Mouse (Mus musculus) stomach, embryonic 14.5 days (tissue): Measurements from ENCODE around the gene Kcnma1. TPM values are rescaled to one million over a fixed set of nuclear protein-coding genes. Genes with fewer than 3 reads are reported as not detected.

ENCODE experiments used
- ATAC-seq: fragments of 200-750 bp; cut with Nextera tagmentation; 2 replicates; pipeline ENCODE4 v1.8.0; 2017; ENCODE audit warnings: low read depth, moderate TSS enrichment; ENCODE audit not compliant: insufficient number of reproducible peaks, insufficient read depth, low FRiP score
- H3K27ac ChIP-seq: fragments of 300-500 bp; sonication (generic); 2 replicates; pipeline ENCODE4 v1.5.1; 2014; ENCODE audit warnings: mild to moderate bottlenecking, low read length, moderate library complexity, mixed read lengths
- H3K27me3 ChIP-seq: fragments of 300-500 bp; sonication (generic); 2 replicates; pipeline ENCODE4 v1.6.1; 2014; ENCODE audit warnings: low read length, control low read depth, mixed read lengths; ENCODE audit not compliant: control insufficient read depth, insufficient read depth
- H3K36me3 ChIP-seq: fragments of 300-500 bp; sonication (generic); 2 replicates; pipeline ENCODE4 v1.6.1; 2014; ENCODE audit warnings: mild to moderate bottlenecking, control low read depth, low read length, moderate library complexity, mixed read lengths; ENCODE audit not compliant: control insufficient read depth, insufficient read depth
- H3K4me1 ChIP-seq: fragments of 300-500 bp; sonication (generic); 2 replicates; pipeline ENCODE4 v1.6.1; 2014; ENCODE audit warnings: low read length, control low read depth, mixed read lengths; ENCODE audit not compliant: control insufficient read depth, insufficient read depth
- H3K4me2 ChIP-seq: fragments of 300-500 bp; sonication (generic); replicated peaks from 2 replicates; pipeline ENCODE4 v1.6.1; 2014; ENCODE audit warnings: low read depth, low read length, control low read depth
- H3K4me3 ChIP-seq: fragments of 300-500 bp; sonication (generic); 2 replicates; pipeline ENCODE4 v1.5.1; 2014; ENCODE audit warnings: low read depth, low read length, control low read depth
- H3K9ac ChIP-seq: fragments of 300-500 bp; sonication (generic); replicated peaks from 2 replicates; pipeline ENCODE4 v1.6.1; 2014; ENCODE audit warnings: low read depth, mild to moderate bottlenecking, control low read depth, low read length, moderate library complexity, mixed read lengths
- H3K9me3 ChIP-seq: fragments of 300-500 bp; sonication (generic); 2 replicates; pipeline ENCODE4 v1.6.1; 2016; ENCODE audit warnings: low read depth, low read length, control low read depth; ENCODE audit not compliant: control insufficient read depth
- WGBS: fragments of 180-500 bp; shearing (Covaris S2); extraction: QIAGEN DNeasy Blood & Tissue Kit; methylation state at CpG from one replicate; pipeline ENCODE4 v1.1.7; 2014; 5-methylcytosine and 5-hydroxymethylcytosine counted together
- polyA plus RNA-seq: library from polyadenylated mRNA; unstranded; fragments of >200 nt; fragmentation: Nextera tagmentation; extraction: Ambion mirVana; gene quantifications from 2 replicates; pipeline ENCODE4 v1.2.1, GENCODE M21; 2014

Kcnma1 gene
- polyA plus RNA-seq, 1 experiment from 2014 or later: 14.4 TPM

DNA sequence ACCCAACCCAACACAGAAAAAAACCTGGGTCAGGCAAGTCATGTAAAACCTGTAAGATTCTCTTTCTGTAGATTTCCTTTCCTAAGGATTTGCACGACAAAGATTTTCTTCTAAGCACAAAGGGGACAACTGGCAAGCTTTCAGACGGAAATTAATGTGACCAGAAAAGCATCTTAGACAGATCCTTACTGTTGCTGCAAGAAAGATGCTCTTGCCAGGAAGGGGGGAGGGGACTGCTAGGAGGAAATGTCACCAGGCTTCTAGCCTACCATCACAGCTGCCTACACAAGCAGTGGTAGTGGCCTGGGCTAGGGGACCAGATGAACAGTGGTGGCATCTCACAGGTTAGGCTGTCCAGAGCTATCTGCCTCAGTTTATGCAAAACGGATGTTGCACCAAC is 308.6 kb downstream of the Kcnma1 start:
- Histone ChIP-seq H3K36me3 (no peaks in the 10 kb centered on the region), H3K9me3 (no peaks in the 10 kb centered on the region), H3K4me2 (no peak overlapping the region), H3K27me3 (no peaks in the 10 kb centered on the region), H3K27ac (no peak overlapping the region), H3K4me1 (peaks cover 7% of the 10 kb centered on the region; the same call in 1 of the 2 replicates), H3K4me3 (no peak overlapping the region), H3K9ac (no peak overlapping the region)
- 67% methylated on average over 3 of the region's 3 CpGs for WGBS
- ATAC-seq: no peak

DNA sequence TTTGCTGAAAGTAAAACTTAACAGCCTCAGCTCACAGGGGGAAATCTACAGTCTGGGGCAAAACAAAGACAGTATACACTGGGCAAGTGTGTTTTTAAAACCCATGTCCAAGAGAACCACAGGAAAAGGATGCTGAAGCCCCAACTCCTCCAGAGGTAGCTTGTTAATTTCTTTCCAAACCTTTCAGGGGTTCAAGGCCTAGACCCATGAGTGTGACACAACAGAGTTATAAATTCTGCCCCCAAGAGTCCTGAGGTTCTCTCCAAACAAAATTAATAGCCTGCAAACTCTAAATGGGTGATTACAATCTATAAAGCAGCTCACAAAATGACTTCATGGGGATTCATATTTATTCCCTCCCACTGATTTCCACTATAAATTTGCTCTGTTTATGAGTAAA is 310.0 kb downstream of the Kcnma1 start:
- Histone ChIP-seq H3K27me3 (no peaks in the 10 kb centered on the region), H3K36me3 (no peaks in the 10 kb centered on the region), H3K4me3 (no peak overlapping the region), H3K4me2 (no peak overlapping the region), H3K9ac (no peak overlapping the region), H3K27ac (no peak overlapping the region), H3K4me1 (peaks cover 7% of the 10 kb centered on the region; the same call in 1 of the 2 replicates), H3K9me3 (no peaks in the 10 kb centered on the region)
- no peak for ATAC-seq

DNA sequence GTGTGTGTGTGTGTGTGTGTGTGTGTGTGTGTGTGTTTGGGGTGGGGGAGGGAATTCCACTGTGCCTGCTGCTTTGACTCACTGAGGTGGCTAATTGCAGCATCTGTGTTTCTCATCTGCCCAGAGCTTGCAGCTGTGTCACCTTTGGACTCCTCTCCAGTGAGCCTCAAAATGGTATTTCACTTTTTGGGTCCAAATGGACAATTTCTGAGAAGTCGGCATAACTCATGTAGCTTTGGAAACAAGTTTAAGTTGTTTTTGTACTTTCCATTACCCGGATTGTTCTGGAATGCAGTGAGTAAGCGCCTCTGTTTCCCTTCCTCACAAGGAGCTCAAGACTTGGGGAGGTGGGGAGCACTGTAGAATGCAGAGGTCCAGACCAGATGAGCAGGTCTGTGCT is 317.9 kb downstream of the Kcnma1 start:
- H3K36me3 ChIP-seq: no peaks in the 10 kb centered on the region
- no peaks in the 10 kb centered on the region for H3K9me3 ChIP-seq
- no peak overlapping the region for H3K4me3 ChIP-seq
- H3K4me2 ChIP-seq: no peak overlapping the region
- no peak overlapping the region for H3K27ac ChIP-seq
- H3K4me1 ChIP-seq: no peaks in the 10 kb centered on the region
- H3K27me3 ChIP-seq: no peaks in the 10 kb centered on the region
- WGBS: 62% methylated on average over 3 of the region's 3 CpGs
- ATAC-seq: no peak
- H3K9ac ChIP-seq: no peak overlapping the region

DNA sequence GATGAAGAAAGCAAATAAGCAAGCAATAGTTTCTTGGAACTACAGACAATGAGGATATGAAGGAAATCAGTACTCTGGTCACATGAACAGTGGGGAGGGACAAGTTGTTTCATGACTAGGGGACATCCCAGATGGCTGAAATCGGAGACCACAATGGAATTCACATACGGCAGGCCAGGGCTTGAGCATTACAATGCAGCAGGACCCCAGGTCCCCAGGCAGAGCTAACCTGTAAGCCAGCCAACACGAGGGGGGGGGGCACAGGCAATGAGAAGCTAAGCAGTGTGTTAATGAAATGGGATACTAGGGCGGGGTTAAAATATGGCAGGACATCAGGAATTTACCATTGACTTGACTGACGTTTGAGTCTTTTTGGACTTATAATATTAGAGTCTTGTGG is 324.6 kb downstream of the Kcnma1 start:
- no peaks in the 10 kb centered on the region for H3K27me3 ChIP-seq
- H3K4me2 ChIP-seq: no peak overlapping the region
- no peak overlapping the region for H3K4me3 ChIP-seq
- 60% methylated on average over 5 of the region's 5 CpGs for WGBS
- H3K27ac ChIP-seq: no peak overlapping the region
- no peaks in the 10 kb centered on the region for H3K9me3 ChIP-seq
- H3K4me1 ChIP-seq: no peaks in the 10 kb centered on the region
- no peak overlapping the region for H3K9ac ChIP-seq
- no peaks in the 10 kb centered on the region for H3K36me3 ChIP-seq
- no peak for ATAC-seq

DNA sequence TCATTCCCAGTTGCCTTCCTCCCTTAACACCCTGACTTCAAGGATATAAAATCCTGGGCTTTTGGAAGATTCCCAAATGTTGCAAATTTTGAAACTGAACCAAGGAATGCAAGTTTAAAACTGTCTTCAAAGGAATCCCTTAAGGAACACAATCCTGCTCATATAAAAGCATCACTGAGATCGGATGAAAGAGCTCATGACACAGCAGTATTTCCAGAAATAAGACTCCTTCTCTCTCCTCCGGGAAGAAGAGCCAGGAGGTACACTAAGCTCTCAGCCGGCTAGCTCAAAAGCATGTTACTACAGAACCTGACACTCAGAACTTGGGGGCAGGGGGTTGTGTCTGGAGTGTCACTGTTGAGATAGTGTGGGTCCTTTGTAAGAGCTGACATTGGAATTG is 325.8 kb downstream of the Kcnma1 start:
- H3K4me1 ChIP-seq: no peaks in the 10 kb centered on the region
- ATAC-seq: no peak
- no peaks in the 10 kb centered on the region for H3K27me3 ChIP-seq
- H3K9me3 ChIP-seq: no peaks in the 10 kb centered on the region
- H3K4me2 ChIP-seq: no peak overlapping the region
- no peak overlapping the region for H3K4me3 ChIP-seq
- no peak overlapping the region for H3K27ac ChIP-seq
- 60% methylated on average over 3 of the region's 3 CpGs for WGBS
- H3K36me3 ChIP-seq: no peaks in the 10 kb centered on the region
- no peak overlapping the region for H3K9ac ChIP-seq

DNA sequence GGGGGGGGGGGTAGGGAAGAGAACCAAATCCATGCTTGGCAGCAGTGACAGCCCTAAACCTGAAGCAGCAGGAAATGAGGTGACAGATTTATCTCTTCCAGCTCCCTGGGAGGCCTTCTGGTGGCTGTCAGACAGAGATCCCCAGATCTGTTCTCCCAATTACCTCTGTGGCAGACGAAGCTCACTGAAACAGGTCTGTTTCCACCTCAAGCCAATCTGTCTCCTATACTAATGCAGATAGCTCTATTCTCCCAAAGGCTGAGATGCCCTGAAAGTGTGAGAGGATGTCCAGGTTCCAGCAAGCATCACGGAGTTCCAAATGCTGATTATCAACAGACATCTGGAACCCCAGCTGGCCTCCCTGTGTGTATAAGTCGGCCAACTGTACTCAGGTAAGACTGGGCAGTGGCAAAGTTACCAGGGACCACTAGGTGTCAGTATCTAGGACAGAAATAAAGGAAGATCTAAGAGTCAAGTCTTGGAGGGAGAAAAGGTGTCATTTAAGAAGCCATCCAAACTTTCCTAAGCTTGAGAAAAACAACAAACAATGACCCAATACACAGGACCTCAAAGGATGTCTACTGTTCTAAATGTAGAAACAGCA is 329.7 kb downstream of the Kcnma1 start:
- no peak overlapping the region for H3K4me3 ChIP-seq
- no peaks in the 10 kb centered on the region for H3K27me3 ChIP-seq
- 34% methylated on average over 3 of the region's 3 CpGs for WGBS
- no peak overlapping the region for H3K9ac ChIP-seq
- no peaks in the 10 kb centered on the region for H3K36me3 ChIP-seq
- H3K4me2 ChIP-seq: no peak overlapping the region
- H3K9me3 ChIP-seq: no peaks in the 10 kb centered on the region
- no peak overlapping the region for H3K27ac ChIP-seq
- ATAC-seq: no peak
- no peaks in the 10 kb centered on the region for H3K4me1 ChIP-seq

DNA sequence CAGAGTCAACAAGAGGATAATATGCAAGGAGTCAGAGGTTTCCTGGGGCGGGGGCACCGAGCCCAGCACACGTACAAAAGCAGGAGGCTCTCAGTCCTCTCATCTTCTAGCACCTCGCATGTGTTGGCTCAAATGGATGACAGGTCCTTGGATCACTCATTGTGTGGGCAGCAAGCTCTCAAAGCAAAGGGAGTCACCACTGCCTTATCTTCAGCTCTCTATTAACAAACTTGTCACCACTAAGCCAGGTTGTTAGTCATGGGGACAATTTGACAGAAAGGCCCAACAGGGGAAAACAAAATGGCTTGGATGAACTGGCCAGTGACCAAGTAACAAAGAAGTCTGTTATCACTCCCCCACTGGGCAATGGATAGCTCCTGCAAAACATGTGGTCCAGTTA is 331.5 kb downstream of the Kcnma1 start:
- Histone ChIP-seq H3K9me3 (no peaks in the 10 kb centered on the region), H3K36me3 (no peaks in the 10 kb centered on the region), H3K4me1 (no peaks in the 10 kb centered on the region), H3K27me3 (no peaks in the 10 kb centered on the region), H3K9ac (no peak overlapping the region), H3K4me3 (no peak overlapping the region), H3K4me2 (no peak overlapping the region), H3K27ac (no peak overlapping the region)
- ATAC-seq: no peak
- 59% methylated on average over 4 of the region's 4 CpGs for WGBS

DNA sequence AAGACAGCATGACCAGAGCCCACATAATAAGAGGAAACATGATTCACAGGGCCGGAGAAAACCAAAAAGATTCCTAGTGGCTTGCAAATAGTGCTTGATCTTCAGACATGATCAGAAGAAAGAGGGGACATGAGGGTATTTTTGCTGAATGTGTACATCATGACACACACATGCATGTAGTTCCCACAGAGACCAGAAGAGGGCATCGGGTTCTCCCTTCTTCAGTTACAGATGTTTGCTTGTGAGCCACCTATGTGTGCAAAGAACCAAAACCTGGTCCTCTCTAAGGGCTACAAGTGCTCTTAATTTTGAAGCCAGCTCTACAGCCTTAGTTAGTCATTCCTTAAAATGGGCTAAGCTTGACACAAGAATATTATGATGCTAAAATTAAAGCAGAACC is 334.9 kb downstream of the Kcnma1 start:
- Histone ChIP-seq H3K4me1 (no peaks in the 10 kb centered on the region), H3K27me3 (no peaks in the 10 kb centered on the region), H3K36me3 (no peaks in the 10 kb centered on the region), H3K9me3 (no peaks in the 10 kb centered on the region), H3K4me3 (no peak overlapping the region), H3K9ac (no peak overlapping the region), H3K27ac (no peak overlapping the region), H3K4me2 (no peak overlapping the region)
- WGBS: 64% methylated on average over 2 of the region's 2 CpGs
- ATAC-seq: no peak

DNA sequence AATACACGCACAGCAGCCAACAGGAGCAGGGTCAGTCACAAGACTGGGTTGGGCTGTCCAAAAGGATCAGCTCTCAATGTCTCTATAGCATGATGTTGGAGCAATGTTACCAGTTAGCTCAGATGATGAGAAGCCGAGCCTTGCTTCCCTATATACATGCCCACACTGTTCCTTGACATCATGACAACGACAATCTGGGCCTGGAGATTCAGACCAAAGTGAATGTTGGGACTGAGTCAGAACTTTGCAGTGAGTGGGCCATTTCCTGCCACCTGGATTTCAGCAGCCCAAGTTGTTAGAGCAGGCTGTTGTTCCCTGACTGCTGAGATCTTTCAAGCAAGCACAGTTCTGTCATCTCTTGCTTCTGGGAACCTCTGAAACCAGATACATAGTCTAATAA is 347.9 kb downstream of the Kcnma1 start:
- no peak overlapping the region for H3K9ac ChIP-seq
- 83% methylated on average over 3 of the region's 3 CpGs for WGBS
- H3K27me3 ChIP-seq: no peaks in the 10 kb centered on the region
- no peaks in the 10 kb centered on the region for H3K9me3 ChIP-seq
- no peak overlapping the region for H3K27ac ChIP-seq
- ATAC-seq: no peak
- no peaks in the 10 kb centered on the region for H3K36me3 ChIP-seq
- H3K4me1 ChIP-seq: no peaks in the 10 kb centered on the region
- no peak overlapping the region for H3K4me2 ChIP-seq
- H3K4me3 ChIP-seq: no peak overlapping the region
